Mouse (Mus musculus) ES-Bruce4 (cell line): ENCODE results near the gene Gm867.

Experiments used
- CTCF ChIP-seq: IDR thresholded peaks from one replicate; pipeline ENCODE4 v1.8.1; 2011; ENCODE audit warnings: low read depth, low read length
- POLR2A ChIP-seq: IDR thresholded peaks from one replicate; pipeline ENCODE4 v1.8.1; 2011; ENCODE audit warnings: low read length; ENCODE audit not compliant: insufficient read depth

DNA sequence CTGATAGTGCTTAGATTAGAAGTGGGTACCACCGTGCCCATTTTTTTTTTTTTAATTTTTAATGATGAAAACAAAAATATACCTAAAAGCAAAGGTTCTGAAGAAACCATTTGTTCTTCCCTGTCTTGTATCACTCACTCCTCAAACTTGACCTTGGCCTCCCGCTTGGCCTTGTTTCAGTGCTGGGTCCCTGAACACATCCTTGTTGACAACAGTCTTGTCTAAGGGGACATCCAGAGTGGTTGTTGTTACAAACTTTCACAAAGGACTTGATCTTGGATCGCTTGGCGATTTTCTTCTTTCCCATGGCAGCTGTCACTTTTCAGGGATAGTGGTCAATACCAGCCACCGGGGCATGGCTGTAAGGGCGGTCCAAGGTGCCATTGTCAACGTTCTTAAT, 4.7 kb upstream of the Gm867 start:
- TF ChIP-seq POLR2A: no peak
- TF ChIP-seq CTCF: no peak
